Mouse (Mus musculus) forebrain, postnatal 0 days (tissue): ENCODE data around the gene Vsig2. TPM values are rescaled to one million over a fixed set of nuclear protein-coding genes. Genes with fewer than 3 reads are reported as not detected.

Source experiments
- ATAC-seq: fragments of 200-750 bp; cut with Nextera tagmentation; 2 replicates; pipeline ENCODE4 v1.8.0; 2017; ENCODE audit warnings: mild to moderate bottlenecking, moderate library complexity
- DNase-seq: peaks from one replicate; pipeline ENCODE4 v3.0.0-alpha.2; 2015
- H3K27ac ChIP-seq: fragments of 300-500 bp; sonication (generic); 2 replicates; pipeline ENCODE4 v1.5.1; 2014; ENCODE audit warnings: low read depth, mild to moderate bottlenecking, antibody characterized with exemption, low read length, moderate library complexity, mixed read lengths
- H3K27me3 ChIP-seq: fragments of 300-500 bp; sonication (generic); 2 replicates; pipeline ENCODE4 v1.6.1; 2014; ENCODE audit warnings: mild to moderate bottlenecking, low read length, mixed read lengths; ENCODE audit not compliant: insufficient read depth
- H3K36me3 ChIP-seq: fragments of 300-500 bp; sonication (generic); 2 replicates; pipeline ENCODE4 v1.6.1; 2014; ENCODE audit warnings: mild to moderate bottlenecking, moderate library complexity; ENCODE audit not compliant: insufficient read depth
- H3K4me1 ChIP-seq: fragments of 300-500 bp; sonication (generic); 2 replicates; pipeline ENCODE4 v1.6.1; 2014; ENCODE audit warnings: antibody characterized with exemption; ENCODE audit not compliant: insufficient read depth
- H3K4me2 ChIP-seq: fragments of 300-500 bp; sonication (generic); 2 replicates; pipeline ENCODE4 v1.6.1; 2014; ENCODE audit warnings: low read depth, mild to moderate bottlenecking, moderate library complexity
- H3K4me3 ChIP-seq: fragments of 300-500 bp; sonication (generic); 2 replicates; pipeline ENCODE4 v1.5.1; 2014; ENCODE audit warnings: low read depth, low read length, mixed read lengths
- H3K9ac ChIP-seq: fragments of 300-500 bp; sonication (generic); 2 replicates; pipeline ENCODE4 v1.6.1; 2014; ENCODE audit warnings: mild to moderate bottlenecking
- H3K9me3 ChIP-seq: fragments of 300-500 bp; sonication (generic); 2 replicates; pipeline ENCODE4 v1.6.1; 2016; ENCODE audit warnings: low read length
- CTCF ChIP-seq: sonication (generic); IDR thresholded peaks from 2 replicates; pipeline ENCODE4 v1.5.1; 2016; ENCODE audit warnings: antibody characterized with exemption, control low read depth, low read depth
- WGBS: fragments of 180-500 bp; shearing (Covaris S2); extraction: QIAGEN DNeasy Blood & Tissue Kit; methylation state at CpG from one replicate; pipeline ENCODE4 v1.1.7; 2014; 5-methylcytosine and 5-hydroxymethylcytosine counted together
- polyA plus RNA-seq: library from polyadenylated mRNA; unstranded; fragments of >200 nt; fragmentation: Nextera tagmentation; extraction: Ambion mirVana; gene quantifications from 2 replicates; pipeline ENCODE4 v1.2.1, GENCODE M21; 2015
- total RNA-seq: library from RNA; depleted of rRNA; stranded (reverse); fragments of >200 nt; gene quantifications from 2 replicates; pipeline ENCODE4 v1.2.3, GENCODE M21; 2014

Vsig2 gene
- total and polyA plus RNA-seq, 2 experiments from 2014 or later, result 1.3 to 2.4 TPM

DNA sequence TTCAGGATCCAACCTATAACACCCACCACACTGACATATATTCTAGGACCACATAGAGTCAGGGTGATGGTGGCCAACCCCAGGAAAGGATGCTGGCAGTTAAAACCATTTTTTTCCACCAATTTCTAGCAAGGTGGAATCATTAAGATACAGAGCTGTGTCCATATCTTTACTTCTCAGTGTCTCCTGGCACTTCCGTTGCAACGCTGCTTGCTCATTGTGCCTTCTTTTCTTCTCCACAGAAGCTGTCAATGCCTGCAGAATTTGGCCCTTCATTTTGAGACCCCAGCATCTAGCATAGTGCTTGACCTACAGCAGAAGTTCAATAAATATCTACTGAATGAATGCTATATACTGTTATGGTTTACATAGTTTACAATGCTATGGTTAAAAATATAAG lies 28.0 kb downstream of the Vsig2 start:
- 89% methylated on average over 2 of the region's 2 CpGs for WGBS

DNA sequence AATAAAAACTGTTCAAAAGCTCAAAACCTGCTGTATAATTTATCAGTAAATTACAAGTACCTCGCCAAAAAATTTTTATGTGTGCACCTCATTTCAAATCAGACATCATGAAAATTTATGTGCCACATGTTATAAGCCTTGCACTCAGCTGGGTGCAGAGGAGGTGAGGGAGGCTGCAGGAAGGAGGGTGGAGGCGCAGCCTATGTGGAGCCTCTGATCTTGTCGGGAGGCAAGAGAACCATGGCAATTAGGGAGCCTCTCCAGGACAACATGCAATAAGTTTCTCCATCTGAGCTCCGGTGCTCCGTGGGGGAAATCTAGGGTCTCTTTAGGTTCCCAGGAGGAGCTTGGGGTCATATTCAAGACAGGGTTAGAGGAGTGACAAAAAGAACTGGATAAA lies 28.4 kb downstream of the Vsig2 start:
- Histone ChIP-seq H3K9ac (no peak overlapping the region), H3K9me3 (no peaks in the 10 kb centered on the region), H3K4me1 (peaks cover 9% of the 10 kb centered on the region), H3K36me3 (no peaks in the 10 kb centered on the region), H3K27ac (no peak overlapping the region), H3K4me3 (no peak overlapping the region), H3K4me2 (no peak overlapping the region), H3K27me3 (no peaks in the 10 kb centered on the region)
- TF ChIP-seq CTCF, result no peak
- 56% methylated on average over 5 of the region's 5 CpGs for WGBS
- DNase-seq (no peak), ATAC-seq (no peak)

More for the DNA sequence above, 28.0 kb downstream of the Vsig2 start:
- Histone ChIP-seq H3K4me3 (no peak overlapping the region), H3K4me2 (no peak overlapping the region), H3K9me3 (no peaks in the 10 kb centered on the region), H3K4me1 (peaks cover 9% of the 10 kb centered on the region), H3K27me3 (no peaks in the 10 kb centered on the region), H3K27ac (no peak overlapping the region), H3K36me3 (no peaks in the 10 kb centered on the region), H3K9ac (no peak overlapping the region)
- DNase-seq (no peak), ATAC-seq (no peak)
- no peak for TF ChIP-seq CTCF

DNA sequence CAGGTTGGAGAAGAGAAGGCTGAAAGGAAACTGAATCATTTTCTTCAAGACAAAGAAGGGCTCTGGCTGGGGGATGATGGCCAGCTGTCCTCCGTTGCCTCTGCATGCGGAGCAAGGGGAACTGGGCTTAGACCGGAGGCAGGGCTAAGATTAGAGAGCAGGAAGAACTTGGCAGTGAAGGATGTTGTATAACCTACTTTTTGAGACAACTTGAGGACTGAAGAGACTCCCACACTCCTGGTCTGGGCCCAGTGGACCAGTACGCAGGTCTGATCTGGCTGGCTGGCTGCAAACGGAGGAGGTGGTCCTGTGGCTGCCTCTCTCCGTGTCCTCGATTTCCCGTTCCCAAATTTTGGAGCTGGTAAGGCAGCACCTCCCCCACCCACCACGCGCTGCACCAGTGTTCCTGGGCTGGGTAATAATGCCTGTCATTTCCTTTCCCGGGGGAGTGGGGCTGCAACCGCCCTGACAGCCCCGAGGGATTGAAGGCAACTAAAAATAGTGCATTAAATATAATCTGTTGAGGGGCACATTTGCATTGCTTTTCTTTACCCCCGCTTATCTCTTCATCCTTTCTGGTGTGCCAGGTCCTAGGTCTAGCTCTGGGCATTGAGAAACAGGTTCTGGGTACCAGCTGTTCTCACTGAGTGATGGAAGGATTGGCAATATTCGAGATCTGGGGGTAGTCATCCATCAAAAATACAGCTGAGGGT lies 29.0 kb downstream of the Vsig2 start:
- DNase-seq (no peak), ATAC-seq (peak; percentile 68)
- H3K4me1 ChIP-seq, result peaks cover 9% of the 10 kb centered on the region
- H3K4me3 ChIP-seq, result no peak overlapping the region
- no peaks in the 10 kb centered on the region for H3K36me3 ChIP-seq
- 45% methylated on average over 15 of the region's 15 CpGs for WGBS
- peak overlapping the region; percentile 23; the same call in 1 of the 2 replicates for H3K27ac ChIP-seq
- no peaks in the 10 kb centered on the region for H3K9me3 ChIP-seq
- no peak overlapping the region for H3K4me2 ChIP-seq
- no peak for TF ChIP-seq CTCF
- 0 out of 2 replicates have a peak overlapping the region, but pooled peaks have one; percentile 10 for H3K9ac ChIP-seq
- no peaks in the 10 kb centered on the region for H3K27me3 ChIP-seq

DNA sequence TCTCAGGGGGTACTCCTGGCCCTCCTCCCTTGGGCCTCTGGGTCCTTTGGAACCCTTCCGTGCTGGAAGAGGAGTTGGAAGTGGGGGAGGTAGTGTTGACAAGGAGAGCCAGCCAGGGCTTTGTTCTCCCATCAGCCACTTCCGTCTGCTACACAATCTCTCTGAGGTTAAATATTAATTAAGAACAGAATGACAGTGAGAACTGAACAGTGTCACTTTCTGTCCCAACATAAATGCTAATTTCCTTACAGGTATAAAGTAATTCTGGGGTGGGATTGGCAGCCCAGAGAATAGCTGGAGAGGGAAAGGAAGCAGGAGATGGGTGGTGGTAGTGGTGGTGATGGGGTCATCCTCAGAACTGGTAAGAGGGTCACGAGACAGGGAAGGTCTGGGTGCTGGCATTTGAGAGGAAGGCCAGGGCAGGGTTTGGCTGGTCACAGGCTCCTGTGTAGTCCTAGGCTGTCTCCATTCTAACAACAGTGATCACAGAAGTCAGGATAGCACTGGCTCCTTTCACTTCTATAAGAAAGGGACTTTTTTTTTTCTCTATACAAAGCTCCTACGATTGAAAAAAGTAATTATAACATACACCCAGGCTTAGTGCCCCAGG lies 29.7 kb downstream of the Vsig2 start:
- Histone ChIP-seq H3K36me3 (no peaks in the 10 kb centered on the region), H3K27me3 (no peaks in the 10 kb centered on the region), H3K4me1 (peaks cover 9% of the 10 kb centered on the region), H3K9ac (no peak overlapping the region), H3K9me3 (no peaks in the 10 kb centered on the region), H3K27ac (peak overlapping the region; percentile 23; the same call in 1 of the 2 replicates), H3K4me2 (no peak overlapping the region), H3K4me3 (no peak overlapping the region)
- peak; percentile 55 for ATAC-seq
- TF ChIP-seq CTCF, result no peak
- no peak for DNase-seq
- 33% methylated on average over 4 of the region's 4 CpGs for WGBS

DNA sequence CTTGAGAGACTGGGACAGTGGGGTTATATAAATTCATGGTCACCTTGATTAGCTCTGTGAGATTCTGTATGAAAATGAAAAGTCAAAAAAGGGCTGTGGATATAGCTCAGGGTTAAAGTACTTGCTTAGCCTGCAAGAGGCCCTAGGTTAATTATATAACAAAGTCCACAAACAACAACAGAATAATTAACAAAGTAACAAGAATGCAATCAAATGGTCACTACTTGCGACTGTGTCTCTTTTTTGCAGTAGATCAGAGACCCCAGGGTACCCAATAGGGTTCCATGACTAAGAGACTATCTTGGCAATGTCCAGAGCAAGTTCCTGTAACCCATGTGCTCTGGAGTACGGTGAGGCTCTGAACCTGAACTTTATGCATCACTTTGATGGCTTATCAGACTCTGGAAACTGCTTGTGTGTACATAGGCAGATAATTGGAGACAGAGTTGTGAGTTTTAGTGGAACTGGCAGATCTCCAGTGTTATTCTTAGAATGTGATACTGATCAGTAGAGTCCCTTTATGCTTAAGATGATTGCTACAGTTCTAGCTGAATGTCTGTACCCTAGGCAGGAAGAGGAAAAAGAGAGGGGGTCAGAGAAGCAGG lies 30.3 kb downstream of the Vsig2 start:
- no peak for ATAC-seq
- no peak overlapping the region for H3K9ac ChIP-seq
- H3K9me3 ChIP-seq, result no peaks in the 10 kb centered on the region
- no peak for TF ChIP-seq CTCF
- no peak overlapping the region for H3K27ac ChIP-seq
- H3K4me2 ChIP-seq, result no peak overlapping the region
- H3K27me3 ChIP-seq, result no peaks in the 10 kb centered on the region
- 76% methylated on average over 2 of the region's 2 CpGs for WGBS
- peaks cover 9% of the 10 kb centered on the region for H3K4me1 ChIP-seq
- no peak overlapping the region for H3K4me3 ChIP-seq
- no peak for DNase-seq
- H3K36me3 ChIP-seq, result no peaks in the 10 kb centered on the region

DNA sequence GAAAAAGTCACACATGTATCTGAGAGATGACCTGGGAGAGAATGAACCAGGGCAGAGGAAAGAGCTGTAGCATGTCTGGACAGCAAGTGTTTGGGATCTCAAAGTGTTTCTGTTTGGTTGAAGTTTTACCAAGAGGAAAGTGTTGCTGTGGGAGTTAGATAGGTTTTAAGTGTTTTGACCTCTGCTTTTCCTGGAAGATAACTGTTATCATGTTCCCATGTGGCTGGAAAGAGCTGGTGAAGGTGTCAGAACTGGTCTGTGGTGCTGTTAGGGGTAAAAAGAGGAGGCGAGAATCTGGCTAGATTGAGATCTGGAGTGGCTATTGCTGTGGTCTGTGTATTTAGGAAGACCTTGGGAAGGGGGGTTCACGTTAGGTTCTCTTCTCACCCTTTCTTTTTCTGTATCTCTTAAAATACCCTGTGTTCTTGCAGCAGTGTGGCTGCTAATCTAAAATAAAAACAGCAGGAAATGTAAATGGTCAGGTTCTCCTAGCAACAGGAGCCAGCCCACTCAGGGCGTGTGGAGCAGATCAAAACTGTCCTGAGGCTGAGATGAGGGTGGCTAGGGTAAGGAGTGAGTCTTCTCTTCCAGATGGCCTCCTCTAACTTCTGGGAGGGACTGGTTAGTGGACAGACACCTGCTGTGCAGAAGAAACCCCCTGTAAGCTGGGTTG lies 33.3 kb downstream of the Vsig2 start:
- H3K36me3 ChIP-seq, result no peaks in the 10 kb centered on the region
- no peak overlapping the region for H3K9ac ChIP-seq
- DNase-seq (no peak), ATAC-seq (no peak)
- H3K9me3 ChIP-seq, result no peaks in the 10 kb centered on the region
- TF ChIP-seq CTCF, result no peak
- no peak overlapping the region for H3K27ac ChIP-seq
- no peak overlapping the region for H3K4me3 ChIP-seq
- WGBS, result 64% methylated on average over 3 of the region's 3 CpGs
- H3K27me3 ChIP-seq, result no peaks in the 10 kb centered on the region
- H3K4me2 ChIP-seq, result no peak overlapping the region
- peaks cover 9% of the 10 kb centered on the region for H3K4me1 ChIP-seq
